Mouse (Mus musculus): ENCODE results near the gene Pde8b.

DNA sequence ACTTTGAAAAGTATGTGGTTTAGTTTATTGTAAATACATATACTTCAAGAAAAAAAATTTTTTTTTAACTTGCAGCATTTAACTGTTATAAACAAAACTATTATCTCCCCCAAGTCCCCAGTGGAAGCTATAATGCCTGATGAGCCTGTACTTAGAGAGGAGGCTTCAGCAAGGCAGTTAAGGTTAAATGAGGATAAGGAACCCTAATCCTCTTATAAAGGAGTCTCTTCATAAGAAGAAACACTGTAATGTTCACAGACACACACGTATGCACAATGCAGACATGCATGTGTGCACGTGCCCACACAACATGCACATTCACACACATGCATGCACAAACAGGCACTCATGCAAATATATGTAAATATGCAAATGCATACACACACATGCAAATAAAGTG is 12.6 kb downstream of the Pde8b start:
- TF ChIP-seq CTCF (IDR thresholded peaks at IDR 0.05; ENCODE audit: borderline replicate concordance, extremely low read depth, insufficient read depth, insufficient read length) = no peak
- TF ChIP-seq POLR2A (IDR thresholded peaks at IDR 0.05; ENCODE audit: borderline replicate concordance, extremely low read depth, insufficient read depth, insufficient read length, poor library complexity, severe bottlenecking) = no peak

Measured in brain, embryonic 14.5 days (tissue).